Mouse (Mus musculus): ENCODE data around the gene Prune1.
A peak's percentile ranks its signal among the peaks of the same experiment; 100 is the strongest.

Gene Prune1

DNA sequence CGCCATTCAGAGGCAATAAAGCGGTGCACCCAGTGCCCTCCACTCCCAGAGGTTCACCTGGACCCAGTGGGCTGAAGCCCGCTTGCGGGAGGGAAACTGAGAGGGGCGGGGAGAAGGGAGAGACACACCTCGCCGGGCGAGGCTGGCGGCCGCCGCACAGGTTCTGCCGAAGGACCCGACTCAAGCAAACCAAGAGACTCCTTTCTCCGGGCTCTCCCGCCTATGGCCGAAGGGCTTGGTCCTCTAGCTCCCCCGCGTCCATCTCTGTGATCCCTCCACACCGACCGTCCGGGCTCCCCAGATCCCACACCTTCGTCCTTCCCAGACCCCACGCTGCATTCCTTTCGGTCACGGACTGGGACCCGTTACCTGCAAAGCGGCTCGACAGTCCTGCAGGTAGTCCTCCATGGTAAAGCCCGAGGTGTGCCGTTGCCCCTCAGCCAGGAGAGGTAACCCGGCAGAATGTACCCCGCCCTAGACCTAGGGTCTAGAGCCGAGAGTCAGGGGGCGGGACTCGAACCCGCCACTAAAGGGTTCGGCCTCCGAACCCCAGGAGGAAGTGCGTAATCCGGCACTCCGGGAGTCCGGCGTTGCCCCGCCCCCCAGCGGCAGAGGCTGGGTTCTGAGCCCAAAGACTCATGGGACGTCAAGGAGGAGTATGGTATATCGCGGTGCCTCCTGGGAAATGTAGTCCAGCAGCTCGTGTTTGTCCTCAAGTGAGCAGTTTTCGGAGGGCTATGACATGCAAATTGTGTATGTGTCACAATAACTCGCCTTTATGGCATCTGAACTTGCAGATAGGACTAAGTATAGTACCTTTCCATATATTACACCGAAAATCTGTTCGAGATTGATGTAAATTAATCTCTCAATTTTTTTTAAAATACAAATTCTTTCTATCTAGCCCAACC lies at the start of gene Prune1, which contains the start of gene Mindy1:
Gene Prune1 (minus strand): TSS at position 861 of the 911 bp plus-strand sequence.
Gene Mindy1 (plus strand): TSS at position 130 of the 911 bp plus-strand sequence.
- peak; percentile 97 for DNase-seq (ENCODE audit: low read depth)

DNA sequence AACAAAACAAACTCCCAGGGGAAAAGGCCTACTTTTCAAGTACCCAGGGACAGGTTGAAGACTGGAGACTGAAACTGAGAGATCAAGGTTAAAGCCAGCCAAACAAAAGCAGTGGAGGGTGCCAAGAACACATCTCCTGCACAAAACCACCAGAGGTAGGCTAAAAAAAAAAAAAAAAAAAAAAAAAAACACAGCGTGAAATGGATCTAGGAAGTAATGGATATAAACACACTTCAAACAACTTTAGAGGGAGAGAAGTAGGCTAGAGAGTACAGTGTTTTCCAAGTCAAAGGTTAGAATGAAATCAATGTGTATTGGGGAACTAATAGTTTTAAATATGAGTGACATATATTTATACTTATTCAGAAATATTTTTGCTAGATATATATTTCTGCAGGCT lies 49.7 kb upstream of the Prune1 start:
- no peak for DNase-seq (ENCODE audit: low read depth)

DNA sequence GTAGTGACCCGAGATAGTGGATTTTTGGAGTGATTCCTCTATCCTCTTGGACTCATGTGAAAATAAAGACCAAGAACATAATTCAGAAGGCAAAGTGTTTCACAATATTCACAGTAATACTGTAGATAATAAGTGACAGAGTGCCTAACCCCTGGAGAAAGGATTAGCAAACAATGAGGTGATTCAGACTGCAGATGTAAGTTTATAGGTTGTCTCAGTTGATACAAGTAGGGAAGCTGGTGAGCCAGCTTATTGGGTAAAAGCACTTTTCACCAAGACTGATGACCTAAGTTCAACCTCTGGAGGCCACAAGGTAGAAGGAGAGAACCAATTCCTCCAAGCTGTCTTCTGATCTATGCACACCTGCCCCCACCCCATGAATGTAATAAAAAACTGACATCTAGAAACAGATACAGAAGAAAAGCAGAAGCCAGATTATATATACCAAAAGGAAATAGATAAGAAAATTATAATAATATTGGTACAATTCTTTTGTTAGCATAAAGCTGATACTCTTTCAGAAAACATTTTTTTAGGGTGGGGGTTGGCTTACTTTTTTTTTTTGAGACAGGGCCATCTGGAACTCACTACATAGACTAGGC lies 47.0 kb upstream of the Prune1 start:
- DNase-seq (ENCODE audit: low read depth): no peak

DNA sequence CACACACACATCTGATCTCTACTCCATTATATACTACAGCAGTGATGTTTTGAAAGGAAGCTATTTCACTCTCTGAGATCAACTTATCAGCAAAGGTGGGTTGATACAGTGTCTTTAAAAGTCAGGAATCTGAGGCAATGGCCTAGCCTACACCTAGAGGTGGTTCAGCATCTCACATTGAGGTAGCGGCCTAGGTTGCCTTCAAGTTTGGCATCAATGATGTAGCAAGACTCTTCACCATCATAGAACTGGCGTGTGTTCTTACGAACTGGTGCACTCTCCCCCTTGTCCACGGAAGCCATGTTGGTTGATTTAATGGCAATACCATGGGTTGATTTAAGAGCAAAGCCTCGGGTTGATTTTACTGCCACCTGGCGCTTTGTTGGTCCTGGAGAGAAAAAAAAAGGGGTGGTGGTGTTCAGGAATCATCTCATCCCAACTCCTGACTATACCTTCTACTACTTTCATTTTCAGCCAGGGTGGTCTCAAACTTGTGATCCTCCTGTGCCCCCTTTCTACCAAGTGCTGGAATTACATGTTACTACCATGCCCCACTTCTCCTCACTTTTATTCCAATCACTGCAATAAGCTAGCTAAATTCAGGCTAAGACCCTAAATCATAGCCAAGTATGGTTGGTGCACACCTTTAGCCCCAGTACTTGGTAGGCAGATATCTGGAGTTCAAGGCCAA lies 42.7 kb upstream of the Prune1 start:
- DNase-seq (ENCODE audit: low read depth): no peak

DNA sequence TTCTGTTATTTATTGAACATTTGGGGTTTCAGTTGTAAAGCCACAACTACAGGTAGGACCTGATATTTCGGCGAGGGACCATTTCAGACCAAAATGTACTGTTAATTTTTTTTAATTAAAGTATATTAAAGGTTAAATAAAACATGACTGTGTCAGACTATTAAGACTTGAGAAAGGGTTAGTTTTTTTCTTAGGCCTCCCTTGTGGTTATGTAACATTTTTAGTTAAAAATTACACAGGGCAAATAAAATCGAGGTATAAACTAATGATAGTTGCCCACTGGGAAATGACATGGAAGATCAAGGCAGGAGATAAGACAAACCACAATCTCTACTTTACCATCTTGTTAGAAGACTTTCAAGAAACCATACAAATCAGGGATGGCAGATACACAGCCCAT lies 41.6 kb upstream of the Prune1 start:
- no peak for DNase-seq (ENCODE audit: low read depth)

DNA sequence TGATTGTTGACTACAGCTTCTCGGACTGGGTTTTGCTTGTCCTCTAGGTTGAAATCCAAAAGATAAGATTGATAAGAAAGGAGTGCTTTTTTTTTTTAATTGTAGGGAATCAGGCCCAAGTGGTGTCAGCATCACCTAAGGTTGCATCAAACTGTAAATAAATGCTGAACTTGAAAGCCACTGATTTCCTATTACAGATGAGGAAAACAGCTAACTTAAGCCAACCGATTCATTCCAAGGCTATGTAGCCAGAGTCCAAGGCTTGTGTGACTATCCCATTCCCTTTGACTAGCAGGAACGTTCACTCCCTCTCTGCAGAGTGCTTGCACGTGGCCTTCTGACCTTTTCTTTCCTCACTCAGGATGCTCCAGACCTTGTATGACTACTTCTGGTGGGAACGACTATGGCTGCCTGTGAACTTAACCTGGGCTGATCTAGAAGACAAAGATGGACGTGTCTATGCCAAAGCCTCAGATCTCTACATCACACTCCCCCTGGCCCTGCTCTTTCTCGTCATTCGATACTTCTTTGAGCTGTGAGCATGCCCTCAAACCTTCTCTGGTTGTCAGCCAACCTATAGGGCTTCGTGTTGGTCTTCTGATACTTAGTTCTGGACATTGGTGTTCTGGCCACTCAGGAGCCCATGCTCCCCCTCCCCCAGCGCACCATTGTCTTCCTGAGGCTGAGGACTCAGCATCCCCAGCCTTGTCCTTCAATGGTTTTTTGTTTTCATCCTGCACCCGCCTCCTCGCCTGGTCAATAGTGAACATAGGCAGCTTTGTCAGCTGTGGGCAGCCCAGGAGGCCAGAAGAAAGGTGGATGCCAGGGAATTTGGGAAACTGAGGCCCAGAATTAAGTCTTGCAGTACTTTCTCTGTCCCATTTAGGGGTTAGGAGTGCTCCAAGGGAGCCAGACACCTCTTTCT lies 38.1 kb upstream of the Prune1 start:
- no peak for DNase-seq (ENCODE audit: low read depth)

DNA sequence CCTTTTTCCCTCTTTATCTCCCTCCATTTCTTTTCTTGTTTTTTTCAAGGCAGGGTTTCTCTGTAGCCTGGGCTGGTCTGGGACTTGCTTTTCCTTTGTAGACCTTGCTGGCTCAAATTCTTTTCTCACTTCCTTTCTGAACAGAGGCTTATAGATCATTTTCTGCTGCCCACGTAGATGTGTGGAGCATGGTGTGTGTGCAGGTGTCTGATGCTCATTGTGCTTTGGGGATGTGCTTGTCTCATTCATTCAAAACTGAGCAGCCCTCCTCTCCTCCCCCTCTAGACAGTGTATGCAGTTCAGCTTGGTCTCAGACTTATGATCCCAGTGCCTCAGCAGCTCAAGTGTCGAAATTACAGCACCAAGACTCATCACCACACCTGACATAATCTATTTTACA lies 37.2 kb upstream of the Prune1 start:
- DNase-seq (ENCODE audit: low read depth): no peak

DNA sequence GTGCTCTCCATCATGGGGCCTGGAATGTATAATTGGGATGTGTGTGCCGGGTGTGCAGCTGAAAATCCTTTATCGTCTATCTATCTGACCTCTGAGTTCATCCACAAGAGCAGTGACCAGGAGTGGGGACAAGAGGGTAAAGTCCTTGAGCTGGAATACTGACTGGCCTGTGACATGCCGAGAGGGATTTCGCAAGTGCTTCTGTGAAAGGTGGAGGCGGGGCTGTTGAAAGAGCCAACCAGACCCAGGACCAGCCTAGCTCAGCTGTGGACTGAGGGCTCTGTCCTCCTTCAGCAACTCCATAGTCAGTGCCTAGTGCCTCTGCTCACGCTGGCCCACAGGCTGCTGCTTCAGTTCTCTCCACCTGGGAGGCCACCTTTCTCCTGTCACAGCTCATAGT lies 36.7 kb upstream of the Prune1 start:
- no peak for DNase-seq (ENCODE audit: low read depth)

DNA sequence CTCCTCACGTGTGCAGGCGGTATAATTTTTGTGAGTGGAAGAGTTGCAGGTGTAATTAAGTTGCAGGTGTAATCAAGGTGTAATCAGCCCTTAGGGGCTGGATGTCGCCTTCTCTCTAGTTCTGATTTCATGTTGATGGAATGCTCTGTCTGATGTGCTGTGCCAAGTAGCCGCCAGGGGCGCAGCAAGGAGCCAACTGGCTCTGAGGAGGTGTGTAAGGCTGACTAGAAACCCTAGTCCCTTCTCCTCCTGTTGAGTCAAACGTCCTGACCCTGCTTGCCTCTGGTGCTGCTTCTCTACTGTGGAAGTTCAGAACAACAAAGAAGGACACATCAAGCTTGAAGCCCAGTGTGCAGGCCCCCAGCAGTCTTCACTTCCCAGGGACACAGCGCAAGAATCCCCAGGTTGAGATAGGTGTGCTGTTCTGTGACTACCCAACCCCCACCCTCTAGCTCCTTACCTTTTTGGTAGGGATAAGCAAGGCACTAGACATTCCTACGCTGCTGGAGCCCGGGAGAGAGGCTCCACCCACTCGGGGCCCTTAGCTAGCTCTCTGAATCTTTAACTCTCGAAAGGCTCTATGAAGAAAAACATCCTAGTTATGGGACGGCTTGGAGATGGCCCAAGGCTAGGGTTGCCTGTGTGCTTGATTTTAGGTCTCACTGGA lies 35.7 kb upstream of the Prune1 start:
- peak; percentile 72 for DNase-seq (ENCODE audit: low read depth)

DNA sequence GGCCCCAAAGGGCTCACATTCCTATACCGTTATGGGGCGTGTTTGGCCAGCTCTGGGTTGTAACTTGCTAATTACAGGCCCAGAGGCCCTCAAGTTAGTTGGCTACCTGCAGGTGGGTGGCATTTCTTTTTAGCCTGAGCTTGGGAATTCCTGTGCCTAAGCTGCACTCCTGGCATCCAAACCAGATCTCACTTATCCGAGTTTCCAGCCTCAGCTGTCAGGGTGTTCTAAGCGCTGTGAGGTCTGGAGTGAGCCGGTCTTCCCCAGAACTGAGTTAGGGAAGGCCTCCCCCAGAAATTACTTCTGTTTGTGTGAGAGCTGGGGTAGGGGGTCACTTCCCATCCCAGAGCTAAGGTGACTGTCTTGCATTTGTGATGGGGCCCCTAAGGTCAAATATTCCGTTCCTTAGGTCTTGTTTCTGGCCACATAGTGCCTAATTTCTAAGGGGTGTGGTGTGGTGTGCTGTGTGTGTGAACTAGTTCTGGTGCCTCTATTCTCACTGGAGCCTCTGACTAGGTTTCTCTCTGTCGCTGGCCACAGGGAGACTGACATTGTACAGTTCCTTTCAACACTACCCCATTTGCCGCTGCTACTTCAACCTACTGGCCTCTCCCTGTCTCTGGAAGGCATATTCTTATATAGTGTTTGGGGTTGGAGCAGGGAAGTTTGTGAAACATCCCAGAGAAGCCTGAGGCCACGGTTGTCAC lies 34.1 kb upstream of the Prune1 start:
- no peak for DNase-seq (ENCODE audit: low read depth)

DNA sequence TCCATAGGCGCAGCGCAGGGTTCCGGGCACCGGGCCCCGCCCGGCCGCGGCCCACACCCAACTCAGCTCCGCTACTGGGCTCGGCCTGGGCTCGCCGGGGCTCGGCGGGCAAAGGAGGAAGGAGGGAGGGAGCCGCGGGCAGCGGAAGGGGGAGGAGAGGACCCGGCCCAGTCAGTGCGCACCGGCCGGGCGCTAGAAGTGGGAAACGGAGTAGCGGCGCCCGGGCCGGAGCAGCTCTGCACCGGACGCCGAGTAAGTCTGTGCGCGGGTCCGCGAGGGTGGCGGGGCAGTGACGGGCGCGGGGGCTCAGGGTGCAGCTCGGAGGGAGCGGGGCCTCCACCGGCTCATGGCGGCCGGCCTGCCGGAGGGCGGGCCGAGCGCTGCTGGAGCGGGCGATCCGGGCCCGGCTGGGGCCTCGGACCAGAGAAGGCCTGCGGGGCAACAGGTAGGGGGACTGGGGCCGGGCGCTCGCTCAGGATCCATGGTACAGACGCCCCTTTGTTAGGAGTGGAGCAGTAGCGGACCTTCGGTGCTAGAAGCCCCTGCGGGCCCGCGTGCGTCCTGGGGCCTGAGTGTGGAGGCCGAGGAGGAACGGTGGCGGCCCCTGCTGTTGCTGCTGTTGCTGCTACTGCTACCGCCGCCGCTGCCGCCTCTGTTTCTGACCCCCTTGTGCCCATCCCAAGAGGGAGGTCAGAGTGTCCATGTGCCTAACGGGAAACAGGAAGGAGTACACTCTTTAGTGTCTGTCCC lies 33.4 kb upstream of the Prune1 start:
- peak; percentile 88 for DNase-seq (ENCODE audit: low read depth)

DNA sequence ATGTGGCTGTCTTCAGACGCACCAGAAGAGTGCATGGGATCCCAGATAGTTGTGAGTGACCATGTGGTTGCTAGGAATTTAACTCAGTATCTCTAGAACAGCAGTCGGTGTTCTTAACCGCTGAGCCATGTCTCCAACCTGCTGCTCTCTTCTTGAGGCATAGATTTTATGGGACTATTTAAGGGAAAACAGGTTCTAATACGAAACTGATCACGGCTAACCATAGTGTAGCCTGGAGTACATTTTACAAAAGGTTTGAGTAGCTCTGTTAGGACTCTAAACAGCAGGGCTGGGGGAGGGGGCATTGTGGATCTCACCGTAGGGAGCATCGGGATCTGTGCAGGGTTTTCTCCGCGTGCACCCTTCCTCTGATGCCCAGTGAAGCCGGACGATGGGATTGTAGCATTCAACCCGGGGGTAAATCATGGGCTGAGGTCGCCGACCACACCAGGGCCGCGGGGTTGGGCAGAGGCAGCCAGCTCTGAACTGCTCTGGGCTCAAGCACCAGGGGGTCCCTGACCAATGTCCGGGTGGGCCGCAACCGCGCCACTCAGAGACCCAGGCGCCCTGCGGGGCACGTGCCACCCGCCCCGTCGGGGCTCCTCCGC lies 32.7 kb upstream of the Prune1 start, which contains the start of gene Cers2:
Gene Cers2 (plus strand): TSS at position 306 of the 608 bp plus-strand sequence.
- peak; percentile 21 for DNase-seq (ENCODE audit: low read depth)

DNA sequence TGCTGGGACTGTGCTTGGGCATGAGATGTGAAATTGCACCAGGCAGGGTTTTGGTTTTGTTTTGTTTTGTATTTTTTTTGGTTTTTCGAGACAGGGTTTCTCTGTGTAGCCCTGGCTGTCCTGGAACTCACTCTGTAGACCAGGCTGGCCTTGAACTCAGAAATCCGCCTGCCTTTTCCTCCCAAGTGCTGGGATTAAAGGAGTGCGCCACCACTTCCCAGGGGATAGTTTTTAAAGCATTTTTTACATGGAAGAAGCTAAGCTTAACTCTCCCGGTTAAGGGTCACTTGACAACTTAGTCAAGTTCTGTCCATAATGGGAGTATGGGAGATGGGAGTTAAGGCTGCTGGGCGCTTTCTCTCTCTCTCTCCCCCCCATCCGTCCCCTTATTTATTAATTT lies 32.2 kb upstream of the Prune1 start:
- no peak for DNase-seq (ENCODE audit: low read depth)

DNA sequence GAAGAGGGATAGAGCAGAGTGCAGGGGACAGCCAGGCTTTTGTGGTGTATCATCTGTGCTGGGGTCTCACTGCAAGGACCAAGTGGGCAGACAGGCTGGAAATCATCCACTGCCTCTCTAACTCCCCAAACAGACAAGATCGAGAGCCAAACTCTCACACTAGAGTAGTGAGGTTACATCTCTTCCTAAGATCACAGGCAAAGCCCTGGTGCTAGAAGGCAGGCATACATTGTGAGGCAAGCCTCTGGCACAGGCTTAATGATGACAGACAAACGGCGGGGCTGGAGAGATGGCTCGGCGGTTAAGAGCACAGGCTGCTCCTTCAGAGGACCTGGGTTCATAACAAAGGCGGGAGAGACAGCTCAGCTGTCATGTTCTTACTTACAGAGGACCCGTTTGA lies 31.6 kb upstream of the Prune1 start:
- peak; percentile 21 for DNase-seq (ENCODE audit: low read depth)

DNA sequence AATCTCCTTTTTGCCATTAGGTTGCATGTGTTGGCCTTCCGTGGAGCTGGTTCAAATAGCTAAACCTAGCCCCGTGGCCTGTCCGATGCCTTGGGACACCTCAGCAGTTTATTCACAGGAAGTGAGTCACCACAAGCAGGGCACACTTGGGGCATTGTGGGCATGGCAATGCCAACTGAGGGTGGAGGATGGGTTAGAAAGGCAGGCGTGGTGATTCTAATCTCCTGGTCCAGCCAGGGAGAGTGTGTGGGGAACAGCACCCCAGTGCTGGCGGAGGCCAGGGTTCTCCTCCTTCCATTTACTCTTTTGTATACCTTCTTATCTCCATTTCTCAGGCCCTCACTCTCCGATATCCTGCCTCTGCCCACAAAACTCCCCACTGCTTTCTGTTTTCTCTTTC lies 30.7 kb upstream of the Prune1 start:
- no peak for DNase-seq (ENCODE audit: low read depth)

DNA sequence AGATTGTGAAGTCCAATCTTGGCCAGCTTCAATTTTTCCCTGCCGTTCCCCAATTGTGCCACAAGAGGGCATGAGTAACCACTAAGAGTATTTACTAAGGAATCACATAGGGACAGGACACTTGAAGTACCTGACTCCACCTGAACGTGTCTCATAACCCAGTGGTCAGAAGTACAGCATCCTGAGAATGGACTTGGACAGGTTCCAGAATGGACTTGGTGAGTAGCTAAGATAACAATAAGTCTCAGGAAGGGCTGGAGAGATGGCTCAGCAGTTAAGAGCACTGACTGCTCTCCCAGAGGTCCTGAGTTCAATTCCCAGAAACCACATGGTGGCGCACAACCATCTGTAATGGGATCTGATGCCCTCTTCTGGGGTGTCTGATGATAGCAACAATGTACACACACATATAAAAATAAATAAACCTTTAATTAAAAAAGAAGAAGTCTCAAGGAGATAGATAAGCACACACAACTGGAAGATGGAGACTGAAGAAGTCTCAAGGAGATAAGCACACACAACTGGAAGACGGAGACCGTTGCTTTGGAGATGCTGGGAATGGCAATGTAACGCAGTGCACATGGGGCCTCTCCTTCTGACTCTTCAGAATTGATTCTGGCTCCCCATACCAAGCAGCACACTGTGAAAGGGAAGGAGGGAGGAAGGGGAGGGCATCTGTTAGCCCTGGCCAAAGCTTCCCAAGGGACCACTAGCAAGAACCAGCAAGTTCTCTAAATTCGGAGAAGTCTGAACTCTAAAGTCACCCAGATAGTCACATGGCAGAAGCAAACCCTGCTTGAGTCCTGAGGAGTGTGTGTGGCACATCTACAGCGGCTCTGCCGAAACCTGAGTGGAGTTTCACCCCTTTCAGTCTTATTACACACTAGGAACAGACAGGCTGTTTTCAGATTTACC lies 29.3 kb upstream of the Prune1 start:
- peak; percentile 78 for DNase-seq (ENCODE audit: low read depth)

DNA sequence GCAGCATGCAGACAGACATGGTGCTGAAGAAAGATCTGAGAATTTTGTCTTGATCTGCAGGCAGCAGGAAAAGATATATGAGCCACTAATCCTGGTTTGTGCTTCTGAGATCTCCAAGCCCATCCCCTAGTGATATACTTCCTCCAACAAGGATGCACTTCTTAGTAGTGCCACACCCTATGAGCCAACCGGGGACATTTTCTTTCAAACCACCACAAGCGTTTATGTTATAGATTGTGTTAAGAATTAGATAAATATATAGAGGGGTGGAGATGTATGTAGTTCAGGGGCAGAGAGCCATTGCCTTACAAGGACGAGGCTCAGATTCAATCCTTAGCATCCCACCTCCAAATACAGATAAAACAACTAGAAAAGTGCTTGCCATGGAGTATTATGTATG lies 28.6 kb upstream of the Prune1 start:
- no peak for DNase-seq (ENCODE audit: low read depth)

DNA sequence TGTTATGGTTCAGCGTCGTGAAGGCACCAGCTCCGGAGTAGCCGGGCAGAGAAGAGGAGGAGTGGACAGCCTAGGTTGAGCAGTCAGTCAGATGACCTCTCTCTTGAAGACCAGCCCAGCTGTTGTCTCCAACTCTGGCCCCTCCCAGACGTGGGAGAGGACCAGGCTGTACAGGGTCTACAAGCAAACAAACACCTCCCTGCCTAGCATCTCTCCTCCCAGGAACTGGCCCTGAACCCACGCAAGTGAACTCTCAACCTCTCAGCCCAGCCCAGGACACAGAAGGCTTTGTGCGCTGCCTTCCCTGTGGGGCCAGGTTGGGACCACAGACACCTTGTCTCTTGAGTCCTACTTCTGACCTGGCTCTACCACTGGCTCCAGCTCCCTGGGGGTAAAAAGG lies 25.2 kb upstream of the Prune1 start, which contains the start of gene Anxa9:
Gene Anxa9 (minus strand): TSS at position 77 of the 400 bp plus-strand sequence.
- DNase-seq (ENCODE audit: low read depth): no peak
